Mouse (Mus musculus): ENCODE measurements at regions not wholly inside any gene's neighbourhood (a gene's known extent, or its start where the extent isn't known, plus 50 kb on each side); places are given as distances from the start of the nearest gene placed in this dataset.

DNA sequence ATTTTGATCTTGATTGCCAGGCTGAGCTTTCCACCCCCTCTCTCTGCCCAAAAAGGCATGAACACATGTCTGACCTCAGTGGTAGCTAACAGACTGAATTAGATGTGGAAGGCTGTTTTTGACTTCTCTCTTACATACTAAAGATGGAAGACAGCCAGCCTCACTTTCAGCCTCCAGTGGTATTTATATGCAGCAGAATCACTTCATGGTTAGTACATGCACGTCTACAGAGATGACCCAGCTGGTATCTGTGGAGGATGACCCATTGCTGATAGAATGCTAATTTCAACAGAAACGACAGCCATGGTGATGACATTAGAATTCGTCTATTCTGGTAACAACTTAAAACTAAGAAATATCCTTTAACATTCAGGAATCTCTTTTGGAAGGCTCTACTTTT lies 630.8 kb downstream of the Cetn3 start:
- WGBS: 60% methylated on average over 3 of the region's 3 CpGs
- Histone ChIP-seq H3K4me1 (ENCODE audit: control insufficient read depth, insufficient read depth, low read length) (no peaks in the 10 kb centered on the region), H3K27me3 (ENCODE audit: control insufficient read depth, insufficient read depth, low read length) (no peaks in the 10 kb centered on the region), H3K27ac (replicated peaks; ENCODE audit: insufficient read depth, low read depth, low read length) (no peak overlapping the region), H3K36me3 (ENCODE audit: control insufficient read depth, insufficient read depth, low read length) (no peaks in the 10 kb centered on the region), H3K4me3 (ENCODE audit: insufficient read depth, low read depth, low read length) (no peak overlapping the region), H3K9ac (ENCODE audit: low read depth, low read length) (no peak overlapping the region), H3K79me2 (ENCODE audit: control insufficient read depth, insufficient read depth, low read length) (no peaks in the 10 kb centered on the region)
- TF ChIP-seq CTCF (IDR thresholded peaks at IDR 0.05; ENCODE audit: low read depth, low read length): no peak
- TF ChIP-seq POLR2A (IDR thresholded peaks at IDR 0.05; ENCODE audit: extremely low read depth, insufficient read depth, low read length): no peak
- no peak for DNase-seq (ENCODE audit: extremely low read depth, low read depth, low spot score)

DNA sequence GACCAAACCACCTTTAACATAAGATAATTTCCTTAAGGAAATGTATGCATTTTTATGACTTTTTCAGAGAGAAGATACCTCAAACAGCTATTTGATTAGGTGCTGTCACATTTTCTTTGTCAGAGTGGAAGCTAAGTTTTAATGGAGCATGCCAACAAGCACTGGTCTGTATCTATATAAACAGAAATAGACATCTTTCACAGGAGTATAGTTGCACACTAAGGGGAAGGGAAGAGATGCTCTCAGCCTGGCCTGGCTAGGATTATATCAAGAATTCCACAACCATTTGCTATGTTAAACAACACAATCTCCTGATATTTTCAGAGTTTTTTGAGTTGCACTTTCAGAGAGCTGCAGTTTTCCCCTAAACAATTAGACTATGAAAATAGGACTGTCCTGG lies 638.1 kb downstream of the Cetn3 start:
- H3K27ac ChIP-seq (replicated peaks; ENCODE audit: insufficient read depth, low read depth, low read length): no peak overlapping the region
- no peaks in the 10 kb centered on the region for H3K36me3 ChIP-seq (ENCODE audit: control insufficient read depth, insufficient read depth, low read length)
- no peaks in the 10 kb centered on the region for H3K4me1 ChIP-seq (ENCODE audit: control insufficient read depth, insufficient read depth, low read length)
- H3K4me3 ChIP-seq (ENCODE audit: insufficient read depth, low read depth, low read length): no peak overlapping the region
- H3K27me3 ChIP-seq (ENCODE audit: control insufficient read depth, insufficient read depth, low read length): no peaks in the 10 kb centered on the region
- H3K9ac ChIP-seq (ENCODE audit: low read depth, low read length): no peak overlapping the region
- no peaks in the 10 kb centered on the region for H3K79me2 ChIP-seq (ENCODE audit: control insufficient read depth, insufficient read depth, low read length)
- no peak for TF ChIP-seq POLR2A (IDR thresholded peaks at IDR 0.05; ENCODE audit: extremely low read depth, insufficient read depth, low read length)
- no peak for TF ChIP-seq CTCF (IDR thresholded peaks at IDR 0.05; ENCODE audit: low read depth, low read length)
- no peak for DNase-seq (ENCODE audit: extremely low read depth, low read depth, low spot score)

DNA sequence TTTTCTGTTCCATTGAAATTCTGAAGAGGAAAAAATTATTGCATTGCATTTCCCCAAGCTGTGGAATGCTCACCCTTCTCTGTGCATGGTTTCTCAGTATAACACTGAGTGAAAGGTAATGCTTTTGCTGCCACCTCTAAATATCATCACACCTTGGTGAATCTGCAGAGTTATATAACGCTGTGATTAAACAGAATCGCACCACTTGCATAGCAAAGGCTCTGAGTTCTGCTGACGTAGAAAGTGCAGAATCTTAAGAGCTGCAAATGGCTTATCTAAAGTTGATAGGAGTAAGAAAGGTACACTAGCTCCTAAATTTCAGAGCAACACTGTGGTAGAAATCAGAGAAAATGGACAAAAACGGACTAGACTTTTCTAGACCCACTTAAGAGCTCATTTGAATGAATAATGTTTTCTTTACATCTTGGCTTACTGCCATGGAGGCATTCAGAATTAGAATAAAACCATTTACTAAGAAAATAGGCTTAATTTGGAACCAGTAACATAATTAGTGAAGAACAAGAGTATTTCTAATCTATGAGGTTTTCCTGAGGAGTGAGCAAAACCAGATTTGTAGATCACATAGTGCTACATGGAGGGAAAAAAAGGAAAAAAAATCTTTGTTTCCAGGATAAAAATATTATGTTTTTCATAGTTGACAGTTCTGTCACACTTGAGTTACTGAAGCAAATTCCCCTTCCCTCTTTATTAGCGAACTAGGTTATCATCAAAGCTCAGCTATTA lies 641.2 kb downstream of the Cetn3 start:
- Histone ChIP-seq H3K27ac (replicated peaks; ENCODE audit: insufficient read depth, low read depth, low read length) (no peak overlapping the region), H3K4me1 (ENCODE audit: control insufficient read depth, insufficient read depth, low read length) (no peaks in the 10 kb centered on the region), H3K4me3 (ENCODE audit: insufficient read depth, low read depth, low read length) (no peak overlapping the region), H3K9ac (ENCODE audit: low read depth, low read length) (no peak overlapping the region), H3K36me3 (ENCODE audit: control insufficient read depth, insufficient read depth, low read length) (no peaks in the 10 kb centered on the region), H3K79me2 (ENCODE audit: control insufficient read depth, insufficient read depth, low read length) (no peaks in the 10 kb centered on the region), H3K27me3 (ENCODE audit: control insufficient read depth, insufficient read depth, low read length) (no peaks in the 10 kb centered on the region)
- whole genome bisulfite sequencing: 76% methylated on average over 5 of the region's 5 CpGs
- DNase-seq (ENCODE audit: extremely low read depth, low read depth, low spot score): no peak
- TF ChIP-seq CTCF (IDR thresholded peaks at IDR 0.05; ENCODE audit: low read depth, low read length) (no peak), POLR2A (IDR thresholded peaks at IDR 0.05; ENCODE audit: extremely low read depth, insufficient read depth, low read length) (no peak)

DNA sequence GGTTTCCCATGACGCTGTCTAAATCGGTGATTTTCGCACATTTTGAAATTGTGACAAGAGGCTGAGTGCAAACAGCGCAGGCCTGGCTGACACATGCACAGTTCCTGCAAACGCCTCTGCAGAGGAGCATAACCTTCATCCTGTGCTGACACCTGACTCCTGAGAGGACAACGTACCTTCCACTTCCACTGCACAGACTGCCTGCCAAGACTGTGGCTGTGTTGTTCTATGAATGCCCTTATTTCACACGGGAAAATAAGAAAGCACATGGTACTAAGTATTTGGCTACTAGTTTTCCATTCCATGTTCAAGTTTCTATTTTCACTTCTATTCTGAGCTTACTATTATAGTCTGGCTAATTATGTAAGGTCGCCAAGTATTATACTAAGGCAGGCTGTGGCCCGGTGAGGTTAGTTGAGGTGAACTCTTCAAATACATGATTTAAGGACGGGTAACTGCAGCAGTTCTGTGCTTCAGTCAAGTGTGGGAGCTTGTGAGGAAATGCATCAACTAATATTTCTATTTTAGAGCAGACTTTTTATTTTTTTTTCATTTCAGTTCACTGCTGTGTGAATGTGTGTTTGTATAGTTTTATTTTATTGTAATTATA lies 642.0 kb downstream of the Cetn3 start:
- no peak for DNase-seq (ENCODE audit: extremely low read depth, low read depth, low spot score)
- Histone ChIP-seq H3K79me2 (ENCODE audit: control insufficient read depth, insufficient read depth, low read length) (no peaks in the 10 kb centered on the region), H3K9ac (ENCODE audit: low read depth, low read length) (no peak overlapping the region), H3K27me3 (ENCODE audit: control insufficient read depth, insufficient read depth, low read length) (no peaks in the 10 kb centered on the region), H3K4me3 (ENCODE audit: insufficient read depth, low read depth, low read length) (no peak overlapping the region), H3K36me3 (ENCODE audit: control insufficient read depth, insufficient read depth, low read length) (no peaks in the 10 kb centered on the region), H3K4me1 (ENCODE audit: control insufficient read depth, insufficient read depth, low read length) (no peaks in the 10 kb centered on the region), H3K27ac (replicated peaks; ENCODE audit: insufficient read depth, low read depth, low read length) (no peak overlapping the region)
- TF ChIP-seq CTCF (IDR thresholded peaks at IDR 0.05; ENCODE audit: low read depth, low read length) (no peak), POLR2A (IDR thresholded peaks at IDR 0.05; ENCODE audit: extremely low read depth, insufficient read depth, low read length) (no peak)
- WGBS: 77% methylated on average over 10 of the region's 10 CpGs

DNA sequence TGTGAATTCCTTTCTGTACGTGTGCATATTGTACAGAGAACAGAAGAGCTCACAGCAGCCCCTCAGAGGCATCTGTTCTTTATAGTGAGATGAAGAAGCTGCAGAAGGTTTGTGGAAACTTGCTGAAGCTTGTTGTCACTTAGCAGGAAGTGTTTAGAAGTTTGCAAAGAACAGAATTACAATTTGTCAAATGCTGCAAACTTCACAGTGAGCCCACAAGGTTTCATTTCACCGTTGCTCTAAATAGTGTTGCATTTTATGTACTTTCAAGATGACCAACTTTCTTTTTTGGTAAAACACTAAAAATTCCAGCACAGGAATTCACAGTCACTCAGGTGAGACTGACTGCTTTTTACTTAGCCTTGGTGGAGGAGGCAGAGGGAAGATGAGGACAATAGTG lies 649.5 kb downstream of the Cetn3 start:
- H3K27me3 ChIP-seq (ENCODE audit: control insufficient read depth, insufficient read depth, low read length): no peaks in the 10 kb centered on the region
- no peaks in the 10 kb centered on the region for H3K4me1 ChIP-seq (ENCODE audit: control insufficient read depth, insufficient read depth, low read length)
- H3K27ac ChIP-seq (replicated peaks; ENCODE audit: insufficient read depth, low read depth, low read length): no peak overlapping the region
- no peaks in the 10 kb centered on the region for H3K36me3 ChIP-seq (ENCODE audit: control insufficient read depth, insufficient read depth, low read length)
- 81% methylated on average over 2 of the region's 2 CpGs for WGBS
- H3K79me2 ChIP-seq (ENCODE audit: control insufficient read depth, insufficient read depth, low read length): no peaks in the 10 kb centered on the region
- TF ChIP-seq CTCF (IDR thresholded peaks at IDR 0.05; ENCODE audit: low read depth, low read length) (no peak), POLR2A (IDR thresholded peaks at IDR 0.05; ENCODE audit: extremely low read depth, insufficient read depth, low read length) (no peak)
- no peak overlapping the region for H3K9ac ChIP-seq (ENCODE audit: low read depth, low read length)
- no peak overlapping the region for H3K4me3 ChIP-seq (ENCODE audit: insufficient read depth, low read depth, low read length)
- no peak for DNase-seq (ENCODE audit: extremely low read depth, low read depth, low spot score)

DNA sequence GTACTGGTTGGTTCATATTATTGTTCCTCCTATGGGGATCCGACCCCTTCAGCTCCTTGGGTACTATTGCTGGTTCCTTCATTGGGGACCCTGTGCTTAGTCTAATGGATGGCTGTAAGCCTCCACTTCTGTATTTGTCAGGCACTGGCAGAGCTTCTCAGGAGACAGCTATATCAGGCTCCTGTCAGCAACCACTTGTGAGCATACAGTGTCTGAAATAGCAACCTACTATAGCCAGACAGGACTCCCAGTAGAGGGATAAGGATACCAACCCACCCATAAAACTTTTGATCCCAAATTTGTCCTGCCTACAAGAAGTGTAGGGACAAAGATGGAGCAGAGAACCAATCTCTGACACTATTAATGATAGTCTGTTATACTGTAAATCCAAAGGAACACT lies 656.4 kb downstream of the Cetn3 start:
- no peak for DNase-seq (ENCODE audit: extremely low read depth, low read depth, low spot score)
- Histone ChIP-seq H3K9ac (ENCODE audit: low read depth, low read length) (no peak overlapping the region), H3K27ac (replicated peaks; ENCODE audit: insufficient read depth, low read depth, low read length) (no peak overlapping the region), H3K79me2 (ENCODE audit: control insufficient read depth, insufficient read depth, low read length) (no peaks in the 10 kb centered on the region), H3K27me3 (ENCODE audit: control insufficient read depth, insufficient read depth, low read length) (no peaks in the 10 kb centered on the region), H3K4me1 (ENCODE audit: control insufficient read depth, insufficient read depth, low read length) (no peaks in the 10 kb centered on the region), H3K36me3 (ENCODE audit: control insufficient read depth, insufficient read depth, low read length) (no peaks in the 10 kb centered on the region), H3K4me3 (ENCODE audit: insufficient read depth, low read depth, low read length) (no peak overlapping the region)
- 76% methylated on average over 1 of the region's 1 CpGs for WGBS
- TF ChIP-seq CTCF (IDR thresholded peaks at IDR 0.05; ENCODE audit: low read depth, low read length) (no peak), POLR2A (IDR thresholded peaks at IDR 0.05; ENCODE audit: extremely low read depth, insufficient read depth, low read length) (no peak)
